Mouse (Mus musculus) liver, adult (tissue): ENCODE data around the gene Cela1.

ENCODE experiments used
- GATA4 ChIP-seq: IDR thresholded peaks from 2 replicates; pipeline ENCODE4 v1.6.1; 2014; ENCODE audit warnings: mild to moderate bottlenecking, low read length; ENCODE audit not compliant: insufficient replicate concordance

Cela1 gene

GRCm38 (mm10) chr15:100685849-100686248 lies 1.9 kb downstream of the Cela1 start:
- no peak for TF ChIP-seq GATA4

GRCm38 (mm10) chr15:100685255-100685654 lies 2.5 kb downstream of the Cela1 start:
- TF ChIP-seq GATA4: no peak

- no peak for TF ChIP-seq GATA4
Observed at GRCm38 (mm10) chr15:100684450-100684849, 3.3 kb downstream of the Cela1 start.

GRCm38 (mm10) chr15:100683041-100683440 lies 4.7 kb downstream of the Cela1 start:
- TF ChIP-seq GATA4: 0 out of 2 replicates have a peak, but pooled peaks have one; percentile 12

GRCm38 (mm10) chr15:100681770-100682169 lies 6.0 kb downstream of the Cela1 start:
- no peak for TF ChIP-seq GATA4

GRCm38 (mm10) chr15:100680381-100680780 lies 7.3 kb downstream of the Cela1 start:
- no peak for TF ChIP-seq GATA4

GRCm38 (mm10) chr15:100679005-100679404 lies 8.7 kb downstream of the Cela1 start:
- TF ChIP-seq GATA4: no peak

- no peak; the same call in 1 of the 2 replicates for TF ChIP-seq GATA4
Observed at GRCm38 (mm10) chr15:100678581-100678980, 9.1 kb downstream of the Cela1 start.

- TF ChIP-seq GATA4: no peak
Observed at GRCm38 (mm10) chr15:100677675-100678074, 10.0 kb downstream of the Cela1 start.

GRCm38 (mm10) chr15:100676521-100676920 lies 11.2 kb downstream of the Cela1 start:
- no peak for TF ChIP-seq GATA4

GRCm38 (mm10) chr15:100675486-100675885 lies 12.2 kb downstream of the Cela1 start:
- TF ChIP-seq GATA4: no peak

- TF ChIP-seq GATA4: no peak
Observed at GRCm38 (mm10) chr15:100674566-100674965, 13.2 kb downstream of the Cela1 start.

- TF ChIP-seq GATA4: peak; percentile 96; the same call in 1 of the 2 replicates
Observed at GRCm38 (mm10) chr15:100673585-100674391, 13.9 kb downstream of the Cela1 start.

- no peak for TF ChIP-seq GATA4
Observed at GRCm38 (mm10) chr15:100670833-100671232, 16.9 kb downstream of the Cela1 start.

- TF ChIP-seq GATA4: no peak
Observed at GRCm38 (mm10) chr15:100670004-100670403, 17.7 kb downstream of the Cela1 start.

GRCm38 (mm10) chr15:100669337-100669736 lies 18.4 kb downstream of the Cela1 start, which contains the start of gene Bin2:
TSS of gene Bin2 (minus strand) at chr15:100669553.
- TF ChIP-seq GATA4: no peak
